Mouse (Mus musculus) ovary, postnatal 36 days (tissue): ENCODE measurements around the gene Mapkap1.

Experiments used
- DNase-seq: peaks from one replicate; pipeline ENCODE4 v3.0.0; 2022; ENCODE audit warnings: low spot score, mixed read lengths

The Mapkap1 gene

GRCm38 (mm10) chr2:34532394-34532793, 125.8 kb downstream of the Mapkap1 start:
- no peak for DNase-seq

GRCm38 (mm10) chr2:34533281-34533680, 126.7 kb downstream of the Mapkap1 start:
- no peak for DNase-seq

- DNase-seq: peak; percentile 24
These were observed 128.4 kb downstream of the Mapkap1 start for GRCm38 (mm10) chr2:34534996-34535395.

GRCm38 (mm10) chr2:34537356-34537755, 130.8 kb downstream of the Mapkap1 start:
- DNase-seq: no peak

- no peak for DNase-seq
These were observed 137.0 kb downstream of the Mapkap1 start for GRCm38 (mm10) chr2:34543581-34543980.

GRCm38 (mm10) chr2:34544021-34544420, 137.4 kb downstream of the Mapkap1 start:
- no peak for DNase-seq

GRCm38 (mm10) chr2:34544646-34545395, 138.2 kb downstream of the Mapkap1 start:
- no peak for DNase-seq

- DNase-seq: no peak
These were observed 139.7 kb downstream of the Mapkap1 start for GRCm38 (mm10) chr2:34546176-34546677.

GRCm38 (mm10) chr2:34547516-34547915, 140.9 kb downstream of the Mapkap1 start:
- no peak for DNase-seq

GRCm38 (mm10) chr2:34548961-34549360, 142.4 kb downstream of the Mapkap1 start:
- DNase-seq: no peak

GRCm38 (mm10) chr2:34549469-34549868, 142.9 kb downstream of the Mapkap1 start:
- peak; percentile 22 for DNase-seq

- no peak for DNase-seq
These were observed 146.2 kb downstream of the Mapkap1 start for GRCm38 (mm10) chr2:34552772-34553171.

GRCm38 (mm10) chr2:34553580-34554231, 147.1 kb downstream of the Mapkap1 start:
- DNase-seq: no peak

- no peak for DNase-seq
These were observed 153.6 kb downstream of the Mapkap1 start for GRCm38 (mm10) chr2:34560146-34560545.

GRCm38 (mm10) chr2:34563089-34563694, 156.6 kb downstream of the Mapkap1 start:
- no peak for DNase-seq

- no peak for DNase-seq
These were observed 157.3 kb downstream of the Mapkap1 start for GRCm38 (mm10) chr2:34563865-34564264.

GRCm38 (mm10) chr2:34566146-34566545, 159.6 kb downstream of the Mapkap1 start:
- peak; percentile 64 for DNase-seq

GRCm38 (mm10) chr2:34566601-34567000, 160.0 kb downstream of the Mapkap1 start:
- no peak for DNase-seq

- DNase-seq: peak; percentile 19
These were observed 162.6 kb downstream of the Mapkap1 start for GRCm38 (mm10) chr2:34569131-34569530.

- no peak for DNase-seq
These were observed 163.8 kb downstream of the Mapkap1 start for GRCm38 (mm10) chr2:34570378-34570777.

- no peak for DNase-seq
These were observed 164.5 kb downstream of the Mapkap1 start for GRCm38 (mm10) chr2:34571096-34571495.

- DNase-seq: no peak
These were observed 166.5 kb downstream of the Mapkap1 start for GRCm38 (mm10) chr2:34573073-34573472.

- DNase-seq: no peak
These were observed 182.0 kb downstream of the Mapkap1 start for GRCm38 (mm10) chr2:34588546-34588945.
